Mouse (Mus musculus): Measurements from ENCODE around the gene Bpifb2. TPM values are rescaled to one million over a fixed set of nuclear protein-coding genes. Genes with fewer than 3 reads are reported as not detected.

The Bpifb2 gene
- polyA plus RNA-seq, 1 experiment from 2014 or later, result not detected

- H3K36me3 ChIP-seq (ENCODE audit: control insufficient read depth, insufficient read depth, low read length), result no peaks in the 10 kb centered on the region
- H3K4me1 ChIP-seq (ENCODE audit: control insufficient read depth, insufficient read depth, low read length), result no peaks in the 10 kb centered on the region
- H3K4me2 ChIP-seq (ENCODE audit: low read depth, low read length), result no peak overlapping the region
- no peaks in the 10 kb centered on the region for H3K9me3 ChIP-seq (replicated peaks; ENCODE audit: control insufficient read depth, low read length)
- no peak for ATAC-seq (ENCODE audit: insufficient read depth, low FRiP score)
- no peak overlapping the region for H3K27ac ChIP-seq (ENCODE audit: low read length)
- no peak overlapping the region for H3K9ac ChIP-seq (ENCODE audit: low read length)
- H3K4me3 ChIP-seq (replicated peaks; ENCODE audit: low read length), result no peak overlapping the region
- no peaks in the 10 kb centered on the region for H3K27me3 ChIP-seq (ENCODE audit: control insufficient read depth, insufficient read depth, low read length)
- WGBS, result 70% methylated on average over 5 of the region's 5 CpGs
Measured at GRCm38 (mm10) chr2:153914151-153914550, 39.3 kb downstream of the Bpifb2 start.

- 68% methylated on average over 8 of the region's 8 CpGs for WGBS
- no peak within 1 kb of the TSS for H3K9ac ChIP-seq (ENCODE audit: low read length)
Measured at GRCm38 (mm10) chr2:153917930-153918329, 43.1 kb downstream of the Bpifb2 start, which contains the start of gene Bpifb3. TSS of gene Bpifb3 (plus strand) at chr2:153918230.

GRCm38 (mm10) chr2:153921246-153921645 lies 46.4 kb downstream of the Bpifb2 start:
- Histone ChIP-seq H3K4me3 (replicated peaks; ENCODE audit: low read length) (no peak overlapping the region), H3K36me3 (ENCODE audit: control insufficient read depth, insufficient read depth, low read length) (no peaks in the 10 kb centered on the region), H3K4me2 (ENCODE audit: low read depth, low read length) (no peak overlapping the region), H3K9ac (ENCODE audit: low read length) (no peak overlapping the region), H3K4me1 (ENCODE audit: control insufficient read depth, insufficient read depth, low read length) (no peaks in the 10 kb centered on the region), H3K27ac (ENCODE audit: low read length) (no peak overlapping the region), H3K9me3 (replicated peaks; ENCODE audit: control insufficient read depth, low read length) (no peaks in the 10 kb centered on the region), H3K27me3 (ENCODE audit: control insufficient read depth, insufficient read depth, low read length) (no peaks in the 10 kb centered on the region)
- 85% methylated on average over 6 of the region's 6 CpGs for WGBS
- ATAC-seq (ENCODE audit: insufficient read depth, low FRiP score), result no peak

More at GRCm38 (mm10) chr2:153917930-153918329, 43.1 kb downstream of the Bpifb2 start, which contains the start of gene Bpifb3:
- Histone ChIP-seq H3K4me2 (ENCODE audit: low read depth, low read length) (no peak within 1 kb of the TSS), H3K27me3 (ENCODE audit: control insufficient read depth, insufficient read depth, low read length) (no peaks in the 10 kb centered on the region), H3K4me1 (ENCODE audit: control insufficient read depth, insufficient read depth, low read length) (no peaks in the 10 kb centered on the region), H3K9me3 (replicated peaks; ENCODE audit: control insufficient read depth, low read length) (no peaks in the 10 kb centered on the region), H3K27ac (ENCODE audit: low read length) (no peak within 1 kb of the TSS), H3K4me3 (replicated peaks; ENCODE audit: low read length) (no peak within 1 kb of the TSS), H3K36me3 (ENCODE audit: control insufficient read depth, insufficient read depth, low read length) (no peaks in the 10 kb centered on the region)
- ATAC-seq (ENCODE audit: insufficient read depth, low FRiP score), result no peak

- Histone ChIP-seq H3K9me3 (replicated peaks; ENCODE audit: control insufficient read depth, low read length) (no peaks in the 10 kb centered on the region), H3K36me3 (ENCODE audit: control insufficient read depth, insufficient read depth, low read length) (no peaks in the 10 kb centered on the region), H3K4me3 (replicated peaks; ENCODE audit: low read length) (no peak overlapping the region), H3K27ac (ENCODE audit: low read length) (no peak overlapping the region), H3K9ac (ENCODE audit: low read length) (no peak overlapping the region), H3K4me1 (ENCODE audit: control insufficient read depth, insufficient read depth, low read length) (no peaks in the 10 kb centered on the region), H3K4me2 (ENCODE audit: low read depth, low read length) (no peak overlapping the region), H3K27me3 (ENCODE audit: control insufficient read depth, insufficient read depth, low read length) (no peaks in the 10 kb centered on the region)
- ATAC-seq (ENCODE audit: insufficient read depth, low FRiP score), result no peak
- 47% methylated on average over 3 of the region's 3 CpGs for WGBS
Measured at GRCm38 (mm10) chr2:153929871-153930413, 55.1 kb downstream of the Bpifb2 start.

GRCm38 (mm10) chr2:153931125-153931524 lies 56.3 kb downstream of the Bpifb2 start:
- ATAC-seq (ENCODE audit: insufficient read depth, low FRiP score), result no peak

GRCm38 (mm10) chr2:153933311-153933710 lies 58.5 kb downstream of the Bpifb2 start:
- WGBS, result 79% methylated on average over 6 of the region's 6 CpGs
- Histone ChIP-seq H3K27me3 (ENCODE audit: control insufficient read depth, insufficient read depth, low read length) (no peaks in the 10 kb centered on the region), H3K4me1 (ENCODE audit: control insufficient read depth, insufficient read depth, low read length) (no peaks in the 10 kb centered on the region), H3K36me3 (ENCODE audit: control insufficient read depth, insufficient read depth, low read length) (no peaks in the 10 kb centered on the region), H3K27ac (ENCODE audit: low read length) (no peak overlapping the region), H3K4me2 (ENCODE audit: low read depth, low read length) (no peak overlapping the region), H3K4me3 (replicated peaks; ENCODE audit: low read length) (no peak overlapping the region), H3K9ac (ENCODE audit: low read length) (no peak overlapping the region), H3K9me3 (replicated peaks; ENCODE audit: control insufficient read depth, low read length) (no peaks in the 10 kb centered on the region)
- no peak for ATAC-seq (ENCODE audit: insufficient read depth, low FRiP score)

More at GRCm38 (mm10) chr2:153931125-153931524, 56.3 kb downstream of the Bpifb2 start:
- WGBS, result 70% methylated on average over 6 of the region's 6 CpGs
- H3K9me3 ChIP-seq (replicated peaks; ENCODE audit: control insufficient read depth, low read length), result no peaks in the 10 kb centered on the region
- H3K27ac ChIP-seq (ENCODE audit: low read length), result no peak overlapping the region
- no peaks in the 10 kb centered on the region for H3K36me3 ChIP-seq (ENCODE audit: control insufficient read depth, insufficient read depth, low read length)
- no peak overlapping the region for H3K4me2 ChIP-seq (ENCODE audit: low read depth, low read length)
- no peak overlapping the region for H3K4me3 ChIP-seq (replicated peaks; ENCODE audit: low read length)
- H3K27me3 ChIP-seq (ENCODE audit: control insufficient read depth, insufficient read depth, low read length), result no peaks in the 10 kb centered on the region
- no peaks in the 10 kb centered on the region for H3K4me1 ChIP-seq (ENCODE audit: control insufficient read depth, insufficient read depth, low read length)
- no peak overlapping the region for H3K9ac ChIP-seq (ENCODE audit: low read length)

GRCm38 (mm10) chr2:153935348-153935747 lies 60.5 kb downstream of the Bpifb2 start:
- Histone ChIP-seq H3K4me2 (ENCODE audit: low read depth, low read length) (no peak overlapping the region), H3K36me3 (ENCODE audit: control insufficient read depth, insufficient read depth, low read length) (no peaks in the 10 kb centered on the region), H3K4me3 (replicated peaks; ENCODE audit: low read length) (no peak overlapping the region), H3K27me3 (ENCODE audit: control insufficient read depth, insufficient read depth, low read length) (no peaks in the 10 kb centered on the region), H3K4me1 (ENCODE audit: control insufficient read depth, insufficient read depth, low read length) (no peaks in the 10 kb centered on the region), H3K9me3 (replicated peaks; ENCODE audit: control insufficient read depth, low read length) (no peaks in the 10 kb centered on the region), H3K9ac (ENCODE audit: low read length) (no peak overlapping the region), H3K27ac (ENCODE audit: low read length) (no peak overlapping the region)
- 80% methylated on average over 6 of the region's 6 CpGs for WGBS
- ATAC-seq (ENCODE audit: insufficient read depth, low FRiP score), result no peak

- no peaks in the 10 kb centered on the region for H3K9me3 ChIP-seq (replicated peaks; ENCODE audit: control insufficient read depth, low read length)
- H3K27me3 ChIP-seq (ENCODE audit: control insufficient read depth, insufficient read depth, low read length), result no peaks in the 10 kb centered on the region
- no peak within 1 kb of the TSS for H3K27ac ChIP-seq (ENCODE audit: low read length)
- ATAC-seq (ENCODE audit: insufficient read depth, low FRiP score), result no peak
- H3K4me3 ChIP-seq (replicated peaks; ENCODE audit: low read length), result no peak within 1 kb of the TSS
- H3K9ac ChIP-seq (ENCODE audit: low read length), result no peak within 1 kb of the TSS
- no peaks in the 10 kb centered on the region for H3K36me3 ChIP-seq (ENCODE audit: control insufficient read depth, insufficient read depth, low read length)
- WGBS, result 80% methylated on average over 5 of the region's 5 CpGs
- H3K4me1 ChIP-seq (ENCODE audit: control insufficient read depth, insufficient read depth, low read length), result no peaks in the 10 kb centered on the region
- H3K4me2 ChIP-seq (ENCODE audit: low read depth, low read length), result no peak within 1 kb of the TSS
Measured at GRCm38 (mm10) chr2:153937843-153938242, 63.0 kb downstream of the Bpifb2 start, which contains the start of gene Bpifb4. TSS of gene Bpifb4 (plus strand) at chr2:153938212.

GRCm38 (mm10) chr2:153943537-153943936 lies 68.7 kb downstream of the Bpifb2 start:
- Histone ChIP-seq H3K27me3 (ENCODE audit: control insufficient read depth, insufficient read depth, low read length) (no peaks in the 10 kb centered on the region), H3K27ac (ENCODE audit: low read length) (no peak overlapping the region), H3K9ac (ENCODE audit: low read length) (no peak overlapping the region), H3K4me2 (ENCODE audit: low read depth, low read length) (no peak overlapping the region), H3K4me1 (ENCODE audit: control insufficient read depth, insufficient read depth, low read length) (no peaks in the 10 kb centered on the region), H3K4me3 (replicated peaks; ENCODE audit: low read length) (no peak overlapping the region), H3K9me3 (replicated peaks; ENCODE audit: control insufficient read depth, low read length) (no peaks in the 10 kb centered on the region), H3K36me3 (ENCODE audit: control insufficient read depth, insufficient read depth, low read length) (no peaks in the 10 kb centered on the region)
- ATAC-seq (ENCODE audit: insufficient read depth, low FRiP score), result no peak
- WGBS, result 33% methylated on average over 3 of the region's 3 CpGs

All from stomach, embryonic 16.5 days (tissue).